Mouse (Mus musculus): ENCODE data around the gene Cntnap2.

DNA sequence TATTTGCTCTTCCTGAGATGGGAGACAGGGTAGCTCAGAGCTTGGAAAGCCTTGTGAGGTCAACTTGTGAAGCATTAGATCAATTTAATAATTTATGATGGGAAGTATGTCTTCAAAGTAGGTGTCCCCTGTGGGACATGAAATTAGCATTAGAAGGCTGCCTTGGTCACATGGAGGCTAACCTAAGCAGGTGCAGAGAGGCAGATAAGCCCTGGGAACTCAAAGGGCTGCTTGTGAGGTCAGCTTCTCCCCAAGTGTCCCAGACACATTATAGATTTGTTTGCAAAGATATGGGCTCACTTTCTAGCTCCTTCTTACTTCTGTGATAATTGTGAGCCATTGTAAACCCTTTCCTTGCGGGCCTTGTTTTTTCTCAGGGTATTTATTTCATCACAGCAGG is 155.2 kb downstream of the Cntnap2 start:
- TF ChIP-seq TAL1 (IDR thresholded peaks at IDR 0.05; ENCODE audit: low read length) (no peak), GATA1 (IDR thresholded peaks at IDR 0.05; ENCODE audit: low read length) (no peak)

Data from erythroblast, embryonic 14.5 days (primary cell).